Mouse (Mus musculus) megakaryocyte, embryonic 14.5 days (primary cell): ENCODE results near the gene Gm10192.

Source experiments
- FLI1 ChIP-seq: IDR thresholded peaks from 2 replicates; pipeline ENCODE4 v1.6.1; 2012; ENCODE audit warnings: low read length, inconsistent platforms, mixed read lengths
- GATA1 ChIP-seq: IDR thresholded peaks from 3 replicates; pipeline ENCODE4 v1.6.1; 2012; ENCODE audit warnings: mixed read lengths, low read length, inconsistent platforms, borderline replicate concordance

DNA sequence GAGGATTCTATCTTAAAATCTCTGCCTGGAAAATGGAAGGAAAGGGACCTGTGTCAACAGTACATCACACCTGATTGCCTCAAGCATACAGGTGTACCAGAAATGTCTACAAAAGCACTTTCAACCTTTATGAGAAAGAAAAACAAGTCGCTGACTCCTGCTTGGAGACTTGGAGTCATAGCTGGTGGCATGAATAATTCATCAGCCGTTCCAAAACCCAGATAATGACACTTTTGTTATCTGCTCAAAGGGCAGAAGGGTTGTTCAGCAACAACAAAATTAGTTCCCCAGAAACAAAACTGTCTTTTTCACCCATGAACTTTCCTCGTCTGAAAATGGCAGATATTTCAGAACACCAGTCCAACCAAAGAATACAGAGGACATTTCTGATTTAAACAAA is 26.9 kb downstream of the Gm10192 start:
- TF ChIP-seq GATA1 (no peak), FLI1 (no peak)
